Mouse (Mus musculus): ENCODE measurements around the gene Tcf7l1. TPM values are rescaled to one million over a fixed set of nuclear protein-coding genes. Genes with fewer than 3 reads are reported as not detected.
A peak's percentile ranks its signal among the peaks of the same experiment; 100 is the strongest.

The Tcf7l1 gene
- polyA plus RNA-seq, 1 experiment from 2014 or later, result 42.4 TPM

DNA sequence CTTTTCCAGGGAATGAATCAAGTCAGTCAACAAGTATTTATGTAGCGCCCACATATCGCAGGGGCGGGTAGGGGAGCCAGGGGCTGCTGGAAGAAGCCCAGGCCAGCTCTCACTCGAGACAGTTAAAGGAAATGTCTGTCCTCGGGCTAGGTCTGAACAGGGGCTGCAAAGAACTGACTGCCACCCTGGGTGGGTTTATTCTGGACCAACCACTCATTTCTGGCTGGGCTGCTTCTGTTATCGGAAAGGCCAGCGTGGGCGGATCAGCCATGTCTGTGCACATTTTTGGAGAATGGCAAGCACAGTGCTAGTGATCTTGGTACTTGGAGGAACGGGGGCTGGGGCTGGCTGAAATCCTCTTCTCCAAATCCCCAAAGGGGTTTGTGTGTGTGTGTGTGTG, 103.9 kb downstream of the Tcf7l1 start:
- no peak overlapping the region for H3K4me2 ChIP-seq (ENCODE audit: low read depth, severe bottlenecking)

GRCm38 (mm10) chr6:72684260-72684805, 104.7 kb downstream of the Tcf7l1 start:
- H3K36me3 ChIP-seq (ENCODE audit: control insufficient read depth, insufficient read depth, low read length), result no peaks in the 10 kb centered on the region
- H3K4me1 ChIP-seq (ENCODE audit: control insufficient read depth, insufficient read depth, low read length), result peaks cover 38% of the 10 kb centered on the region
- no peaks in the 10 kb centered on the region for H3K9me3 ChIP-seq (ENCODE audit: control insufficient read depth, low read length)
- no peaks in the 10 kb centered on the region for H3K27me3 ChIP-seq (ENCODE audit: control insufficient read depth, insufficient read depth, low read length)
- no peak for ATAC-seq (ENCODE audit: insufficient number of reproducible peaks, low FRiP score, low TSS enrichment, low read depth)
- DNase-seq (ENCODE audit: low spot score), result no peak
- no peak overlapping the region for H3K9ac ChIP-seq (ENCODE audit: low read length)
- H3K4me3 ChIP-seq (ENCODE audit: low read depth, low read length), result no peak overlapping the region
- WGBS, result 61% methylated on average over 4 of the region's 4 CpGs
- H3K4me2 ChIP-seq (ENCODE audit: low read depth, severe bottlenecking), result no peak overlapping the region
- H3K27ac ChIP-seq (replicated peaks; ENCODE audit: low read depth, low read length), result no peak overlapping the region

More for the DNA sequence above, 103.9 kb downstream of the Tcf7l1 start:
- Histone ChIP-seq H3K4me3 (ENCODE audit: low read depth, low read length) (no peak overlapping the region), H3K36me3 (ENCODE audit: control insufficient read depth, insufficient read depth, low read length) (no peaks in the 10 kb centered on the region), H3K4me1 (ENCODE audit: control insufficient read depth, insufficient read depth, low read length) (peaks cover 37% of the 10 kb centered on the region), H3K9ac (ENCODE audit: low read length) (0 out of 2 replicates have a peak overlapping the region, but pooled peaks have one; percentile 30), H3K9me3 (ENCODE audit: control insufficient read depth, low read length) (no peaks in the 10 kb centered on the region), H3K27me3 (ENCODE audit: control insufficient read depth, insufficient read depth, low read length) (no peaks in the 10 kb centered on the region), H3K27ac (replicated peaks; ENCODE audit: low read depth, low read length) (peak overlapping the region; percentile 42; the same call in 1 of the 2 replicates)
- WGBS, result 77% methylated on average over 9 of the region's 9 CpGs
- no peak for ATAC-seq (ENCODE audit: insufficient number of reproducible peaks, low FRiP score, low TSS enrichment, low read depth)
- DNase-seq (ENCODE audit: low spot score), result no peak

DNA sequence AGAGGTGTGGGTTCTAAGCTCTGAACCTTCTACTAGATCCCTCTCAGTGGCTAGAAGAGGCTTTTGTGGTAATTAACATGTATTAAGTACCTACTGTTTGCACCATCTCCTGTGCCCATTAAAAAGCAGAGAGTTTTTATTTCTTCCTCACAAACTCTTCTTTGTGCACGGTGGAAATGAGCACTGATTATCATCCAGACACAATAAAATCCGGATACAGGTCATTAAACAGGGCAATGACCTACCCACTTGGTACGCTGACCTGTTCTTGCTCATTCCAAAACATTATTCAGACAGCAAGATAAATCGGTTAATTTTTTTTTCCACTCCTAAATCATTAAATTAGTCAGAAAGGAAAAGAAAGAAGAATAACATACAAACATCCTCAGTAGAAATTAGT, 106.8 kb downstream of the Tcf7l1 start:
- Histone ChIP-seq H3K9me3 (ENCODE audit: control insufficient read depth, low read length) (no peaks in the 10 kb centered on the region), H3K36me3 (ENCODE audit: control insufficient read depth, insufficient read depth, low read length) (no peaks in the 10 kb centered on the region), H3K27me3 (ENCODE audit: control insufficient read depth, insufficient read depth, low read length) (no peaks in the 10 kb centered on the region), H3K9ac (ENCODE audit: low read length) (no peak overlapping the region), H3K4me2 (ENCODE audit: low read depth, severe bottlenecking) (no peak overlapping the region), H3K4me3 (ENCODE audit: low read depth, low read length) (no peak overlapping the region), H3K4me1 (ENCODE audit: control insufficient read depth, insufficient read depth, low read length) (peaks cover 58% of the 10 kb centered on the region), H3K27ac (replicated peaks; ENCODE audit: low read depth, low read length) (no peak overlapping the region)
- ATAC-seq (ENCODE audit: insufficient number of reproducible peaks, low FRiP score, low TSS enrichment, low read depth), result no peak
- WGBS, result 33% methylated on average over 4 of the region's 4 CpGs
- DNase-seq (ENCODE audit: low spot score), result no peak

DNA sequence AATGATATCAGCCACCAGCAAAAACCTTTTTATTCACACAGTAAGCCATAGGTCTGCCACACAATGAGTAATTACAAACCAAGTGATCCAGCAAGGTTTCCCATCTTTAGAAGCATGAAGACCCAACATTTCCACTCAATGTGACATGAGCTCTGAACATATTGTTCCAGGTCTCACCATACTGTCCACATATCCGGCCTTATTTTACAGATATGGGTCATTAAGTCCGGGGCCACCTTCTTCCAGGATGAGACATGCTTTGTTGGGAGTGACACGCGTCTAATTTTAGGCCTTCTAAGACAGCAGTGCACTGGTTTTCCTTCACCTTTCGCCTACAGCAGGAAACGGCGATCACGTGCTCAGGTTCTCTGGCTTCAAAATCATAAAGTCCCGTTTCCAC, 108.1 kb downstream of the Tcf7l1 start:
- H3K27ac ChIP-seq (replicated peaks; ENCODE audit: low read depth, low read length), result no peak overlapping the region
- no peak overlapping the region for H3K9ac ChIP-seq (ENCODE audit: low read length)

DNA sequence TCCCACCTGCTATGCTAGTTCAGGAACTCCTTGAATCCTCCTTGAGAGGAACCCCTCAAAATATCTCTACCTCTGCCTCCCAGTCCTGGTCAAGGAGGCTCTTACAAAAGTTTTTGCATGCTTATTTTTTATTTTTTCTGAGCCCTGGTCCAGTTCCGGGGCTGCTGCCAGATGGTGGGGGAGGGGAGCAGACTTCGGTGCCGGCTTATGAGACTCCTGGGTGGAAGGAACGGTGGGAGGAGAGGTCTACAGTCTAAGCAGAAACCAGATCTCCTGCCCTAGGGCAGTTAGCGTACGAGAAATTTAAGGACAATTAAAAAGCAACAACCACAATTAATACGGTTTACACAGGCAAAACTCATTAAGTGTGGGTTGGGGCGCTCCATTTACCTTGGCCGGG, 110.4 kb downstream of the Tcf7l1 start:
- WGBS, result 12% methylated on average over 9 of the region's 9 CpGs
- Histone ChIP-seq H3K27me3 (ENCODE audit: control insufficient read depth, insufficient read depth, low read length) (no peaks in the 10 kb centered on the region), H3K27ac (replicated peaks; ENCODE audit: low read depth, low read length) (peak overlapping the region; percentile 93), H3K36me3 (ENCODE audit: control insufficient read depth, insufficient read depth, low read length) (no peaks in the 10 kb centered on the region), H3K4me1 (ENCODE audit: control insufficient read depth, insufficient read depth, low read length) (peaks cover 58% of the 10 kb centered on the region), H3K9me3 (ENCODE audit: control insufficient read depth, low read length) (no peaks in the 10 kb centered on the region), H3K9ac (ENCODE audit: low read length) (no peak overlapping the region), H3K4me3 (ENCODE audit: low read depth, low read length) (no peak overlapping the region), H3K4me2 (ENCODE audit: low read depth, severe bottlenecking) (peak overlapping the region; percentile 18; the same call in 1 of the 2 replicates)
- peak; percentile 24; the same call in 1 of the 2 replicates for ATAC-seq (ENCODE audit: insufficient number of reproducible peaks, low FRiP score, low TSS enrichment, low read depth)
- DNase-seq (ENCODE audit: low spot score), result peak; percentile 62

More for the DNA sequence above, 108.1 kb downstream of the Tcf7l1 start:
- Histone ChIP-seq H3K27me3 (ENCODE audit: control insufficient read depth, insufficient read depth, low read length) (no peaks in the 10 kb centered on the region), H3K4me1 (ENCODE audit: control insufficient read depth, insufficient read depth, low read length) (peaks cover 65% of the 10 kb centered on the region), H3K4me2 (ENCODE audit: low read depth, severe bottlenecking) (no peak overlapping the region), H3K36me3 (ENCODE audit: control insufficient read depth, insufficient read depth, low read length) (no peaks in the 10 kb centered on the region), H3K9me3 (ENCODE audit: control insufficient read depth, low read length) (no peaks in the 10 kb centered on the region), H3K4me3 (ENCODE audit: low read depth, low read length) (no peak overlapping the region)
- ATAC-seq (ENCODE audit: insufficient number of reproducible peaks, low FRiP score, low TSS enrichment, low read depth), result no peak
- DNase-seq (ENCODE audit: low spot score), result no peak
- WGBS, result 85% methylated on average over 9 of the region's 9 CpGs

DNA sequence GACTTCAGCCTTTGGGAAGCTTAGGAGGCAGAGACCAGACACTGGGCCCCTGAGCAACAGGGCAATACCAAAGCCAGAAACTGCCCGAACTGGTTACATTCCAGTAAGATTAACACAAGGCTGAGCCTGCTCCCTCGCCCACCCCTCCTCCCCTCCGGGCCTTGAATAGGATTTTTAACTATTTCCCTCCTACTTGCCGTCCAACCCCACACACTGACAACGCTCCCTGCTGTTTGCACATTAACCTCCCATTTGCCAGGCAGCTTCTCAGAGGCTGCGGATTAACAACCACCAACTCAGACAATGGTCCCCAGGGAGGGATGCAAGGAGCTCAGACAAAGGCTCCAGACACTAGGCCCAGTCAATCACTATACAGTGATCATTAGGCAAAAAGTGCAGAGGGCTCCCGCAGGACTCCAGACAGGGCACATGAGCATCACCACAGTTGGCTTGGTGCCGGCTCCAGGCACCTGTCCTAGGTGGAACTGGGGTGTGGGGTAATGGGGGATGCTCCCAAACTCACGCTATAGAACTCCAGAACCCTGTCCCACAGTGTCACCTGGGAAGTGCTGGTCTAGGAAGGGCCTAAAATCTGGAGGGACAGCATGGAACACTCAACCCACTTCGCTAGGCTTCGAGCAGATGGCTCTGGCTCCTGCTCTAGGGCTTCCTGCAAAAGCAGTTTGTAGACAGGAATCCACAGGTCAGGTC, 111.4 kb downstream of the Tcf7l1 start:
- Histone ChIP-seq H3K27ac (replicated peaks; ENCODE audit: low read depth, low read length) (peak overlapping the region; percentile 93), H3K4me2 (ENCODE audit: low read depth, severe bottlenecking) (peak overlapping the region; percentile 40), H3K36me3 (ENCODE audit: control insufficient read depth, insufficient read depth, low read length) (no peaks in the 10 kb centered on the region), H3K27me3 (ENCODE audit: control insufficient read depth, insufficient read depth, low read length) (no peaks in the 10 kb centered on the region), H3K9me3 (ENCODE audit: control insufficient read depth, low read length) (no peaks in the 10 kb centered on the region), H3K9ac (ENCODE audit: low read length) (peak overlapping the region; percentile 34), H3K4me3 (ENCODE audit: low read depth, low read length) (peak overlapping the region; percentile 15; the same call in 1 of the 2 replicates), H3K4me1 (ENCODE audit: control insufficient read depth, insufficient read depth, low read length) (peaks cover 55% of the 10 kb centered on the region)
- ATAC-seq (ENCODE audit: insufficient number of reproducible peaks, low FRiP score, low TSS enrichment, low read depth) (peak; percentile 51), DNase-seq (ENCODE audit: low spot score) (peak; percentile 83)
- 14% methylated on average over 11 of the region's 11 CpGs for WGBS

GRCm38 (mm10) chr6:72677079-72677478, 112.0 kb downstream of the Tcf7l1 start:
- ATAC-seq (ENCODE audit: insufficient number of reproducible peaks, low FRiP score, low TSS enrichment, low read depth), result 0 out of 2 replicates have a peak, but pooled peaks have one; percentile 26
- 7% methylated on average over 10 of the region's 10 CpGs for WGBS
- peaks cover 53% of the 10 kb centered on the region for H3K4me1 ChIP-seq (ENCODE audit: control insufficient read depth, insufficient read depth, low read length)

DNA sequence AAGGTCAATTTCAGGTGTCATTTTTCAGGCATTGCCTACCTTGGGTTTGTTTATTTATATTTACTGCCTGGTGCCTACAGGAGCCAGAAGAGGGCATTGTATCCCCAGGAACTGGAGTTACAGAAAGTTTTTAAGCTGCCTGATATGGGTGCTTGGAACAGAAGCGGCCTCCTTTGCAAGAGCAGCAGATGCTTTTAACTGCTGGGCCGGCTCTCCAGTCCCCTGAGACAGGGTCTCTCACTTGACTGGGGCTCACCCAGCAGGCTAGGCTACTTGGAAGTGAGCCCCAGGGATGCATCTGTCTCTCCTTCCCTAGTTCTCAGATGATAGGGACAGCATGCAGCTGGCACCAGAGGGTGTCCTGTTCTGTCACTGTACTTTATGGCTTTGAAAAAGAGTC, 112.7 kb downstream of the Tcf7l1 start:
- Histone ChIP-seq H3K4me1 (ENCODE audit: control insufficient read depth, insufficient read depth, low read length) (peaks cover 48% of the 10 kb centered on the region), H3K27me3 (ENCODE audit: control insufficient read depth, insufficient read depth, low read length) (no peaks in the 10 kb centered on the region), H3K9me3 (ENCODE audit: control insufficient read depth, low read length) (no peaks in the 10 kb centered on the region), H3K27ac (replicated peaks; ENCODE audit: low read depth, low read length) (peak overlapping the region; percentile 93), H3K4me3 (ENCODE audit: low read depth, low read length) (no peak overlapping the region), H3K9ac (ENCODE audit: low read length) (no peak overlapping the region), H3K36me3 (ENCODE audit: control insufficient read depth, insufficient read depth, low read length) (no peaks in the 10 kb centered on the region), H3K4me2 (ENCODE audit: low read depth, severe bottlenecking) (peak overlapping the region; percentile 40; the same call in 1 of the 2 replicates)
- DNase-seq (ENCODE audit: low spot score) (no peak), ATAC-seq (ENCODE audit: insufficient number of reproducible peaks, low FRiP score, low TSS enrichment, low read depth) (no peak)
- WGBS, result 36% methylated on average over 2 of the region's 2 CpGs

More at GRCm38 (mm10) chr6:72677079-72677478, 112.0 kb downstream of the Tcf7l1 start:
- no peaks in the 10 kb centered on the region for H3K36me3 ChIP-seq (ENCODE audit: control insufficient read depth, insufficient read depth, low read length)
- no peaks in the 10 kb centered on the region for H3K27me3 ChIP-seq (ENCODE audit: control insufficient read depth, insufficient read depth, low read length)
- H3K4me3 ChIP-seq (ENCODE audit: low read depth, low read length), result peak overlapping the region; percentile 15; the same call in 1 of the 2 replicates
- H3K4me2 ChIP-seq (ENCODE audit: low read depth, severe bottlenecking), result peak overlapping the region; percentile 40
- H3K9me3 ChIP-seq (ENCODE audit: control insufficient read depth, low read length), result no peaks in the 10 kb centered on the region
- no peak for DNase-seq (ENCODE audit: low spot score)
- H3K9ac ChIP-seq (ENCODE audit: low read length), result peak overlapping the region; percentile 34
- H3K27ac ChIP-seq (replicated peaks; ENCODE audit: low read depth, low read length), result peak overlapping the region; percentile 93
